Mouse (Mus musculus): ENCODE data around the gene Parp11. TPM values are rescaled to one million over a fixed set of nuclear protein-coding genes. Genes with fewer than 3 reads are reported as not detected.

Gene Parp11
- polyA plus RNA-seq, 1 experiment = 4.3 TPM

GRCm38 (mm10) chr6:127405682-127406081 is 41.0 kb upstream of the Parp11 start:
- TF ChIP-seq USF1 (IDR thresholded peaks at IDR 0.05; ENCODE audit: low read depth) (no peak), REST (IDR thresholded peaks at IDR 0.05; ENCODE audit: insufficient read depth, insufficient read length) (no peak), TCF12 (IDR thresholded peaks at IDR 0.05; ENCODE audit: insufficient read depth, poor library complexity, severe bottlenecking) (no peak), MYOG (IDR thresholded peaks at IDR 0.05; ENCODE audit: control insufficient read depth in 1 of 3, insufficient read depth in 1 of 3, insufficient read length in 2 of 3, low read depth in 2 of 3) (no peak), MYOD1 (IDR thresholded peaks at IDR 0.05; ENCODE audit: control insufficient read depth in 1 of 3, insufficient read length in 2 of 3, low read depth in 2 of 3) (no peak), TCF3 (IDR thresholded peaks at IDR 0.05; ENCODE audit: insufficient read length, low read depth) (no peak), SRF (IDR thresholded peaks at IDR 0.05; ENCODE audit: control insufficient read depth, insufficient read length, low read depth) (no peak)
- Histone ChIP-seq H3K4me2 (ENCODE audit: low read depth) (no peak overlapping the region), H3K36me3 (ENCODE audit: control insufficient read depth, insufficient read depth) (no peaks in the 10 kb centered on the region)

GRCm38 (mm10) chr6:127407742-127408141 is 38.9 kb upstream of the Parp11 start:
- TF ChIP-seq MYOD1 (IDR thresholded peaks at IDR 0.05; ENCODE audit: control insufficient read depth in 1 of 3, insufficient read length in 2 of 3, low read depth in 2 of 3) = peak in 2 of 3 experiments; percentile 69 to 70
- peak in 1 of 3 experiments; percentile 61 for TF ChIP-seq MYOG (IDR thresholded peaks at IDR 0.05; ENCODE audit: control insufficient read depth in 1 of 3, insufficient read depth in 1 of 3, insufficient read length in 2 of 3, low read depth in 2 of 3)
- no peak for TF ChIP-seq POLR2A (IDR thresholded peaks at IDR 0.05; ENCODE audit: insufficient read length, low read depth)
- no peak overlapping the region for H3ac ChIP-seq (ENCODE audit: control insufficient read depth, insufficient read length)
- H3K27me3 ChIP-seq (ENCODE audit: control insufficient read depth, insufficient read depth, insufficient read length) = peaks cover 12% of the 10 kb centered on the region
- no peaks in the 10 kb centered on the region for H3K79me2 ChIP-seq (ENCODE audit: control insufficient read depth, insufficient read depth)
- no peak overlapping the region for H3K4me3 ChIP-seq
- H3K36me3 ChIP-seq (ENCODE audit: control insufficient read depth, insufficient read depth) = no peaks in the 10 kb centered on the region
- no peak overlapping the region for H3K4me2 ChIP-seq (ENCODE audit: low read depth)

More at GRCm38 (mm10) chr6:127405682-127406081, 41.0 kb upstream of the Parp11 start:
- no peaks in the 10 kb centered on the region for H3K79me2 ChIP-seq (ENCODE audit: control insufficient read depth, insufficient read depth)
- H3K27me3 ChIP-seq (ENCODE audit: control insufficient read depth, insufficient read depth, insufficient read length) = peaks cover 12% of the 10 kb centered on the region
- no peak overlapping the region for H3ac ChIP-seq (ENCODE audit: control insufficient read depth, insufficient read length)
- H3K4me3 ChIP-seq = no peak overlapping the region

DNA sequence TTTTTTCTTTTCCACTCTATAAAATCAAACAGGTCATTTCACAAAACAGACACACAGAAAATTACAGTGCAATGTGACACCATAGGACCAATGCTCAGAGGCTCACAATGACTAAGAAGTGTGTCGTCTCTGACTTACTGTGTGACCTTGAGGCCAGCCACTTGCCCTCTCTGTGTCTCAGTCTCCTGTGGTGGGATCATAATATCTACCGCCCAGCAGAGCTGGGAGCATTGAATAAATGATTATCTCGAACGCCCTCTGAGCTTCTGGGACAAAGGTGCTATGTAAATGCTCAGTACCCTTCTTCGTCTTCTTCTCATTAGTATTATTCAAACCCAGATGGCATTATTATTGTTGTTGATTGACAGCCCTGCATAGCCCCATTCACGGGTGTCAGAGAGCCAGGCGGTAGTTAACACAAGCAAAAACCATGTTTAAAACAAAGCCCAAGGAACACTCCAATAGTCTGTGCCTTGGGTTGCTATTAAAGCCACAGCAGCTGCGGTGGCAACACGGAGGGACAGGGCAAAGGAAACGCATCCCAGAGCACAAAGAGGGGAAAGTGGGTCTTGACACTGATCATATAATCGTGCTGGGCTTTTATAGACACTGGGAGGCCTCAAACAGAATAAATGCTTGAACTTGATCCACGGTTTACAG is 29.0 kb upstream of the Parp11 start:
- TF ChIP-seq TCF12 (IDR thresholded peaks at IDR 0.05; ENCODE audit: insufficient read depth, poor library complexity, severe bottlenecking) (no peak), POLR2A (IDR thresholded peaks at IDR 0.05; ENCODE audit: insufficient read length, low read depth) (no peak)
- Histone ChIP-seq H3K4me3 (no peak overlapping the region), H3ac (ENCODE audit: control insufficient read depth, insufficient read length) (no peak overlapping the region), H3K4me2 (ENCODE audit: low read depth) (no peak overlapping the region), H3K36me3 (ENCODE audit: control insufficient read depth, insufficient read depth) (no peaks in the 10 kb centered on the region), H3K27me3 (ENCODE audit: control insufficient read depth, insufficient read depth, insufficient read length) (no peaks in the 10 kb centered on the region), H3K79me2 (ENCODE audit: control insufficient read depth, insufficient read depth) (no peaks in the 10 kb centered on the region)

DNA sequence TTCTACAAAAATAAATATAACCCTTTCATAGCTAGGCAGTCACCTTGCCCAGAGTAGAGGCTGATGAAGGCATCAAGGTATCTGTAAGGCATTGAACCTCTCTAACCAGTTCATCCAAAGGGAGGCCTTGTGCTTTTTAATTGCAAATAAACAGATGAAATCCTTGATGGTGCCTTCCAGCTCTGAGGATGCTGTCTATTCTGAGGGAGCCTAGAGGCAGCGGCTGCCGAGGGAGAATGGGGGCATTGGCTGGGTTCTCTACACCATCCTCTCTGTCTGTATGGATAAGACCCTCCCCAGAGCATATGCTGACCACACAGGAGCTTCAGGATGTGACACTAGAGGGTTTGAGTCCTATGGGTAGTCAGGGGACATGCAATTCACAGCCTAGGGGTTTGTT is 28.3 kb upstream of the Parp11 start:
- no peak overlapping the region for H3K4me3 ChIP-seq

DNA sequence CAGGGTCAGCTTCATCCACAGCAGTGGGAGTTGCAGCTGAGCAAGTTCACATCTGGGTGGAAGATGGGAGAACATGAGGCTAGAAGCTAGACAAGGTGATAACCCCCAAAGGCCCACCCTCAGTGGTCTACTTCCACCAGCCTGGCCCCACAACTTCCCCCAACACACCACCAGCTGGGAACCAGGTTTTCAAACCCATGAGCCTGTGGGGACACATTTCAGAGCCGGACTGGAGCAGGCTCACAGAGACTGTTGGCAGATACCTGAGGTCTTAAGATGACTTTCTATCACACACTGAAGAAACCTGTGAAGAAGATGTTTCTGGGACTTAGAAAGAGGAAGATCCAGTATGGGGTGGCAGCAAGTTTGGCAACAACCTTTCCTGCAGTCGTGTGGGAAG is 26.5 kb upstream of the Parp11 start:
- TF ChIP-seq MYOG (IDR thresholded peaks at IDR 0.05; ENCODE audit: control insufficient read depth in 1 of 3, insufficient read depth in 1 of 3, insufficient read length in 2 of 3, low read depth in 2 of 3) = no peak
- no peak for TF ChIP-seq USF1 (IDR thresholded peaks at IDR 0.05; ENCODE audit: low read depth)
- TF ChIP-seq TCF12 (IDR thresholded peaks at IDR 0.05; ENCODE audit: insufficient read depth, poor library complexity, severe bottlenecking) = no peak
- no peak for TF ChIP-seq TCF3 (IDR thresholded peaks at IDR 0.05; ENCODE audit: insufficient read length, low read depth)
- TF ChIP-seq MAX (IDR thresholded peaks at IDR 0.05; ENCODE audit: low read depth) = no peak
- no peak for TF ChIP-seq POLR2A (IDR thresholded peaks at IDR 0.05; ENCODE audit: insufficient read length, low read depth)
- TF ChIP-seq MYOD1 (IDR thresholded peaks at IDR 0.05; ENCODE audit: control insufficient read depth in 1 of 3, insufficient read length in 2 of 3, low read depth in 2 of 3) = no peak
- no peak for TF ChIP-seq E2F4 (IDR thresholded peaks at IDR 0.05; ENCODE audit: insufficient read depth)
- no peak for TF ChIP-seq REST (IDR thresholded peaks at IDR 0.05; ENCODE audit: insufficient read depth, insufficient read length)
- no peak for TF ChIP-seq SRF (IDR thresholded peaks at IDR 0.05; ENCODE audit: control insufficient read depth, insufficient read length, low read depth)
- no peak for TF ChIP-seq POLR2AphosphoS2 (IDR thresholded peaks at IDR 0.05; ENCODE audit: insufficient read length, low read depth)
- no peak for TF ChIP-seq CEBPB (IDR thresholded peaks at IDR 0.05; ENCODE audit: insufficient read depth, poor library complexity, severe bottlenecking)
- Histone ChIP-seq H3K27me3 (ENCODE audit: control insufficient read depth, insufficient read depth, insufficient read length) (peaks cover 5% of the 10 kb centered on the region), H3K36me3 (ENCODE audit: control insufficient read depth, insufficient read depth) (no peaks in the 10 kb centered on the region), H3K4me2 (ENCODE audit: low read depth) (no peak overlapping the region), H3K79me2 (ENCODE audit: control insufficient read depth, insufficient read depth) (no peaks in the 10 kb centered on the region), H3ac (ENCODE audit: control insufficient read depth, insufficient read length) (no peak overlapping the region), H3K4me3 (no peak overlapping the region)

More for the DNA sequence above, 28.3 kb upstream of the Parp11 start:
- no peak overlapping the region for H3K4me2 ChIP-seq (ENCODE audit: low read depth)
- no peaks in the 10 kb centered on the region for H3K79me2 ChIP-seq (ENCODE audit: control insufficient read depth, insufficient read depth)
- no peaks in the 10 kb centered on the region for H3K27me3 ChIP-seq (ENCODE audit: control insufficient read depth, insufficient read depth, insufficient read length)
- no peak for TF ChIP-seq MAX (IDR thresholded peaks at IDR 0.05; ENCODE audit: low read depth)
- no peak for TF ChIP-seq E2F4 (IDR thresholded peaks at IDR 0.05; ENCODE audit: insufficient read depth)
- no peak for TF ChIP-seq REST (IDR thresholded peaks at IDR 0.05; ENCODE audit: insufficient read depth, insufficient read length)
- TF ChIP-seq CEBPB (IDR thresholded peaks at IDR 0.05; ENCODE audit: insufficient read depth, poor library complexity, severe bottlenecking) = no peak
- TF ChIP-seq USF1 (IDR thresholded peaks at IDR 0.05; ENCODE audit: low read depth) = no peak
- no peak for TF ChIP-seq POLR2A (IDR thresholded peaks at IDR 0.05; ENCODE audit: insufficient read length, low read depth)
- no peak for TF ChIP-seq MYOD1 (IDR thresholded peaks at IDR 0.05; ENCODE audit: control insufficient read depth in 1 of 3, insufficient read length in 2 of 3, low read depth in 2 of 3)
- no peak for TF ChIP-seq SRF (IDR thresholded peaks at IDR 0.05; ENCODE audit: control insufficient read depth, insufficient read length, low read depth)
- TF ChIP-seq TCF3 (IDR thresholded peaks at IDR 0.05; ENCODE audit: insufficient read length, low read depth) = no peak
- TF ChIP-seq POLR2AphosphoS2 (IDR thresholded peaks at IDR 0.05; ENCODE audit: insufficient read length, low read depth) = no peak
- TF ChIP-seq TCF12 (IDR thresholded peaks at IDR 0.05; ENCODE audit: insufficient read depth, poor library complexity, severe bottlenecking) = no peak
- no peak for TF ChIP-seq MYOG (IDR thresholded peaks at IDR 0.05; ENCODE audit: control insufficient read depth in 1 of 3, insufficient read depth in 1 of 3, insufficient read length in 2 of 3, low read depth in 2 of 3)
- H3ac ChIP-seq (ENCODE audit: control insufficient read depth, insufficient read length) = no peak overlapping the region
- no peaks in the 10 kb centered on the region for H3K36me3 ChIP-seq (ENCODE audit: control insufficient read depth, insufficient read depth)

Measured in myocyte (in vitro differentiated cells).